Mouse (Mus musculus) cerebellum, adult 2 months (tissue): ENCODE measurements at regions not wholly inside any gene's neighbourhood (a gene's known extent, or its start where the extent isn't known, plus 50 kb on each side); places are given as distances from the start of the nearest gene placed in this dataset.
A peak's percentile ranks its signal among the peaks of the same experiment; 100 is the strongest.
"Not testable (repeated sequence)": the region's sequence is repeated elsewhere in the genome, so short reads cannot be mapped to it uniquely, and the experiment has no call there.

Experiments
- DNase-seq, 2 experiments: peaks; one replicate each; pipeline ENCODE4 v3.0.0; 2021
- H3K27ac ChIP-seq: fragments of 200-500 bp; 2 replicates; pipeline ENCODE4 v1.5.1; 2012; ENCODE audit warnings: low read length, control low read depth, inconsistent platforms; ENCODE audit not compliant: insufficient read depth
- H3K27me3 ChIP-seq: fragments of 200-500 bp; 2 replicates; pipeline ENCODE4 v1.6.1; 2012; ENCODE audit warnings: inconsistent platforms, mild to moderate bottlenecking, low read length, moderate library complexity; ENCODE audit not compliant: control insufficient read depth, insufficient read depth
- H3K4me1 ChIP-seq: fragments of 200-500 bp; 2 replicates; pipeline ENCODE4 v1.6.1; 2011; ENCODE audit warnings: low read length; ENCODE audit not compliant: control insufficient read depth, insufficient read depth
- H3K4me3 ChIP-seq: fragments of 200-500 bp; replicated peaks from 2 replicates; pipeline ENCODE3; 2011; ENCODE audit warnings: mild to moderate bottlenecking, low read depth, low read length, control low read depth; ENCODE audit not compliant: insufficient read depth
- CTCF ChIP-seq: fragments of 200-500 bp; IDR thresholded peaks from 2 replicates; pipeline ENCODE4 v1.5.1; 2011; ENCODE audit warnings: low read depth, mild to moderate bottlenecking, control low read depth, low read length, moderate library complexity, borderline replicate concordance; ENCODE audit not compliant: insufficient read depth
- POLR2A ChIP-seq: fragments of 200-500 bp; IDR thresholded peaks from 2 replicates; pipeline ENCODE4 v1.6.1; 2011; ENCODE audit warnings: low read length, control low read depth, borderline replicate concordance; ENCODE audit not compliant: insufficient read depth
- WGBS: fragments of 180-500 bp; shearing (Covaris S2); methylation state at CpG from one replicate; pipeline ENCODE4 v1.1.7; 2018; 5-methylcytosine and 5-hydroxymethylcytosine counted together

GRCm38 (mm10) chr8:89499831-89500230, 455.9 kb upstream of the Sall1 start:
- Histone ChIP-seq H3K4me3 (no peak overlapping the region), H3K4me1 (no peaks in the 10 kb centered on the region), H3K27ac (no peak overlapping the region), H3K27me3 (no peaks in the 10 kb centered on the region)
- WGBS = 25% methylated on average over 6 of the region's 6 CpGs
- TF ChIP-seq POLR2A (no peak), CTCF (no peak)
- DNase-seq = no peak

GRCm38 (mm10) chr8:89498088-89498695, 454.2 kb upstream of the Sall1 start:
- H3K4me1 ChIP-seq = no peaks in the 10 kb centered on the region
- H3K27me3 ChIP-seq = no peaks in the 10 kb centered on the region
- TF ChIP-seq POLR2A = no peak
- no peak for TF ChIP-seq CTCF
- no peak overlapping the region for H3K4me3 ChIP-seq
- 82% methylated on average over 6 of the region's 6 CpGs for WGBS
- no peak for DNase-seq
- H3K27ac ChIP-seq = no peak overlapping the region

GRCm38 (mm10) chr8:89492336-89492735, 448.4 kb upstream of the Sall1 start:
- no peak for DNase-seq
- Histone ChIP-seq H3K27ac (no peak overlapping the region), H3K4me3 (no peak overlapping the region), H3K27me3 (no peaks in the 10 kb centered on the region), H3K4me1 (no peaks in the 10 kb centered on the region)
- TF ChIP-seq POLR2A = no peak
- no peak for TF ChIP-seq CTCF

- not testable (repeated sequence) for H3K4me3 ChIP-seq, H3K27me3 ChIP-seq, DNase-seq, H3K27ac ChIP-seq, H3K4me1 ChIP-seq
- WGBS = 77% methylated on average over 1 of the region's 1 CpGs
Measured at GRCm38 (mm10) chr8:89482481-89482880, 438.5 kb upstream of the Sall1 start.

- Histone ChIP-seq H3K4me1 (no peaks in the 10 kb centered on the region), H3K4me3 (no peak overlapping the region), H3K27me3 (no peaks in the 10 kb centered on the region), H3K27ac (no peak overlapping the region)
- TF ChIP-seq POLR2A (no peak), CTCF (no peak)
- DNase-seq = no peak
- whole genome bisulfite sequencing = 9% methylated on average over 4 of the region's 4 CpGs
Measured at GRCm38 (mm10) chr8:89476930-89477329, 433.0 kb upstream of the Sall1 start.

GRCm38 (mm10) chr8:89471116-89471515, 427.2 kb upstream of the Sall1 start:
- no peak for DNase-seq
- H3K27ac ChIP-seq = no peak overlapping the region
- H3K27me3 ChIP-seq = no peaks in the 10 kb centered on the region
- no peak overlapping the region for H3K4me3 ChIP-seq
- H3K4me1 ChIP-seq = peaks cover 6% of the 10 kb centered on the region
- 80% methylated on average over 5 of the region's 5 CpGs for WGBS
- TF ChIP-seq POLR2A (no peak), CTCF (no peak)

GRCm38 (mm10) chr8:89468782-89469220, 424.8 kb upstream of the Sall1 start:
- WGBS = 10% methylated on average over 5 of the region's 5 CpGs
- Histone ChIP-seq H3K27ac (no peak overlapping the region), H3K27me3 (no peaks in the 10 kb centered on the region), H3K4me1 (peaks cover 6% of the 10 kb centered on the region), H3K4me3 (no peak overlapping the region)
- TF ChIP-seq CTCF (no peak), POLR2A (no peak)
- peak; percentile 39 to 63 for DNase-seq

- H3K4me1 ChIP-seq = peaks cover 6% of the 10 kb centered on the region
- H3K4me3 ChIP-seq = no peak overlapping the region
- no peak overlapping the region for H3K27ac ChIP-seq
- no peaks in the 10 kb centered on the region; the same call in 1 of the 2 replicates for H3K27me3 ChIP-seq
- 52% methylated on average over 13 of the region's 13 CpGs for WGBS
- no peak for TF ChIP-seq CTCF
- TF ChIP-seq POLR2A = no peak
- DNase-seq = no peak
Measured at GRCm38 (mm10) chr8:89465211-89465753, 421.3 kb upstream of the Sall1 start.
